Mouse (Mus musculus) erythroblast, embryonic 14.5 days (primary cell): ENCODE data around the gene Ergic1. TPM values are rescaled to one million over a fixed set of nuclear protein-coding genes. Genes with fewer than 3 reads are reported as not detected.

Source experiments
- H3K27me3 ChIP-seq: 2 replicates; pipeline ENCODE4 v1.6.1; 2012; ENCODE audit warnings: inconsistent platforms; ENCODE audit not compliant: control insufficient read depth
- H3K36me3 ChIP-seq: 2 replicates; pipeline ENCODE4 v1.6.1; 2012; ENCODE audit warnings: mild to moderate bottlenecking, inconsistent platforms; ENCODE audit not compliant: control insufficient read depth
- H3K4me1 ChIP-seq: 2 replicates; pipeline ENCODE4 v1.6.1; 2012; ENCODE audit warnings: inconsistent platforms; ENCODE audit not compliant: control insufficient read depth
- H3K4me3 ChIP-seq: replicated peaks from 2 replicates; pipeline ENCODE3; 2012; ENCODE audit warnings: moderate library complexity, mild to moderate bottlenecking, inconsistent platforms
- H3K9me3 ChIP-seq: 2 replicates; pipeline ENCODE4 v1.6.1; 2012; ENCODE audit warnings: low read length, inconsistent platforms, mixed read lengths; ENCODE audit not compliant: control insufficient read depth
- GATA1 ChIP-seq: IDR thresholded peaks from 2 replicates; pipeline ENCODE4 v1.6.1; 2012; ENCODE audit warnings: low read length, inconsistent platforms, mixed read lengths
- TAL1 ChIP-seq: IDR thresholded peaks from 3 replicates; pipeline ENCODE4 v1.6.1; 2012; ENCODE audit warnings: low read length, inconsistent platforms, mixed read lengths
- polyA plus RNA-seq: library from polyadenylated mRNA; stranded (reverse); fragments of >175 nt; gene quantifications from 2 replicates; pipeline ENCODE4 v1.2.3, GENCODE M21; 2012

Gene Ergic1
- polyA plus RNA-seq, 1 experiment, result 0.23 TPM

DNA sequence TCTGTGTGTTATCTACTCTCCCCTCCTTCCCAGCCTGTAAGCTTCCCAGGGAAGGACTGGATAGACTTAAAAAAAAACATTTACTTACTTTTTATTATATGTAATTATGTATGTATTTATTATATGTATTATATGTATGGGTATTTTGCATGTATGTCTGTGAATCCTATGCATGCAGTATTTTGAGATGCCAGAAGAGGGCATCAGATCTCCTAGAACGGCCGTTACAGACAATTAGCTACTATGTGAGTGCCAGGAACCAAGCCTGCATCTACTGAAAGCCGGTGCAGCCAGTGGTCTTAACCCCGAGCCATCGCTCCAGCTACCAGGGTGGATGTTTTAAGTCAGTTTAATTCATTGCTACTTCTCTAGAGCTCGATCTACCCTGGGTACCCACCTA is 120.0 kb downstream of the Ergic1 start:
- peaks cover 35% of the 10 kb centered on the region for H3K4me1 ChIP-seq
- peaks cover 5% of the 10 kb centered on the region; the same call in 1 of the 2 replicates for H3K9me3 ChIP-seq
- no peaks in the 10 kb centered on the region for H3K27me3 ChIP-seq
- H3K4me3 ChIP-seq, result no peak overlapping the region
- TF ChIP-seq GATA1, result no peak
- TF ChIP-seq TAL1, result no peak
- peaks cover 68% of the 10 kb centered on the region for H3K36me3 ChIP-seq

DNA sequence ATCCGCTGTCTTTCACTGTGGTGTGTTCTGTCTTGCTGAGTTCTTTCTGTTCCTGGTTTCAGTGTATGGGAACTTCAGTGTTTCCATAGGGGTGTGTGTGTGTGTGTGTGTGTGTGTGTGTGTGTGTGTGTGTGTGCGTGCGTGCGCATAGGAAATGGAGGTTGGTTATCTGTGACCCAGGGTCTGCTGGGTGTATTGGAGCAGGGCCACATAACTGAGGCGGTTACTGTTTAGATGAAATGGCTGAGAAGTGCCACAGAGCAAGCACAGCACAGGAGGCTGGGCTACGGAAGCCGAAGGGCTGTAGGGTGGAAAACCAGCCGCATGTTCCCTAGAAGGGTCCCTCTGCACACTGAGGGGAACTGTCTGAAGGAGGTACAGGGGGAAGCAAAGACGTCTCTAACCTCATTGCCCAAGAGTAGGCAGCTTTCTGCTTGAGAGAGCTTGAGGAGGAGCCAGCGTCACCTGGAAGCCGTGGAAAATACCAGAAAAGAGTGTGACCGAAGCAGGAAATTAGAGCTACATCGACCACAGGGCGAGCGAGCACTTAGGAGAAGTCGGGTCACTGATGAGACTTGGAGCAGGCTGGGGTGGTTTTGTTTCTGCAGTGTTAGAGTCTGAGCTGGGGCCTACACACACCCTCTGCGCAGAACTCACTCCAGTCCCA is 125.2 kb downstream of the Ergic1 start:
- no peaks in the 10 kb centered on the region for H3K27me3 ChIP-seq
- peaks cover 64% of the 10 kb centered on the region for H3K36me3 ChIP-seq
- no peak overlapping the region for H3K4me3 ChIP-seq
- peaks cover 23% of the 10 kb centered on the region for H3K4me1 ChIP-seq
- TF ChIP-seq GATA1, result no peak
- no peak for TF ChIP-seq TAL1
- H3K9me3 ChIP-seq, result peaks cover under 1% of the 10 kb centered on the region; the same call in 1 of the 2 replicates

DNA sequence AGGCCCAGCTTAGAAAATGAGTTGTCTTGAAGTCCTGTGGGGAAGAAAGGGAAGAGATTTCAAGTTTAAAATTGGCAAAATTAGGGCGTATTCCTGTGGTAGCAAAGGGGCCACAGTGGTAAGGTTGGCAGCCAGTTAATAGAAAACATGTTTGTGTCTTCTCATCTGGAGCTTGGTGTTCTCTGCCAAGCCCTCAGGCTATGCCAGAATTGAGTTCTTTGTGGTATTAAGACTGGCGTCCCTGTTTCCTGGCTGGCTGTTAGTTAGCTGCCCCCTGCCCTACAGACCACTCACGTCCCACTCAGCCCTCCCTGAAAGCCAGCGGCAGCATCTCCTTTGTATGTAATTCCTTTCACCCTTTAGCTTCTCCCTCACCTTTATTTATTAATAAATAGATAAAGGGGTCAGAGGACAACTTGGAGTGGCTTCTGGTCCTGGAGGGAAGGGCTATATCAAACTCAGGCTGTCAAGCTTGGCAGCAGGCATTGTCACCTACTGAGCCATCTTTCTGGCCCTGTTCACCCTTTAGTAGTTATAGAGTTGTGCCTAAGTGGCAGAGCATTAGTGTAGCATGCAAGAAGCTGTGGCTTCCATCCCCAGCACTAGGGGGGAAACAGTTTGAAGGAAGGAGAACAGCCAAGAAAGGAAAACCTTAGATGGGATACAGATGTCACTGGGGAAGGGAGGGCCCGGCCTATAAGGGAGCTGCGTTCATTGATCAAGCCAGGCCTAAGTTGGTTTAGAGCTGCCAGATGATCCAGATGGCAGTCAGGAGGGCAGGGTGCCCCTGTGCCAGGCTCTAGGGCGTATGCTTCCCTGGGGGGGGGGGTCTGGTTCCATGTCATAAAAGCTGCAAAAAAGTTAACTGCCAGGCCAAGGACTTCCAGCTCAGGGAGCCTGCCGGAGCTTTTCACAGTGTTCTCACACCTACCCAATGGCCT is 127.8 kb downstream of the Ergic1 start:
- TF ChIP-seq GATA1 (no peak), TAL1 (no peak)
- Histone ChIP-seq H3K4me3 (no peak overlapping the region), H3K9me3 (no peaks in the 10 kb centered on the region), H3K4me1 (peaks cover 23% of the 10 kb centered on the region), H3K36me3 (peaks cover 57% of the 10 kb centered on the region), H3K27me3 (no peaks in the 10 kb centered on the region)

DNA sequence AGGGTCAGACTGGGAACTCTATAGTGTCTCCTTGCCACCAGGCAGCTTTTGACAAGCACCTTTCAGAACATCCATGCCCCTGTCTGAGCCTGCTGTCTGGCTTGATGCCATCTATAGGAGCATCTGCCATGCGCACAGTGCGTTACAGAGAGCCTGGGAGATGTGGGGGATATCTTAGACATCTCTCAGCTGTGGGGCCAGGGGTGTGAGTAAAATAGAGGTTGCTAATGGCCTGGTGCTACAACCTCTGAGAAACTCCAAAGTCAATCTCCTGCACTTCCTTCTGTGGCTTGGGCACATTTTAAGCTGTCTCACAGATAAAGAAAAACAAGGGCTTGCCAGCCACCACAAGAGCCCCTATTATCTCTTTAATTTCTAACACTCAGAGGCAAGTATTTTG is 128.5 kb downstream of the Ergic1 start:
- H3K9me3 ChIP-seq, result no peaks in the 10 kb centered on the region
- no peak overlapping the region for H3K4me3 ChIP-seq
- H3K27me3 ChIP-seq, result no peaks in the 10 kb centered on the region
- no peak for TF ChIP-seq GATA1
- TF ChIP-seq TAL1, result no peak
- peaks cover 57% of the 10 kb centered on the region for H3K36me3 ChIP-seq
- peaks cover 23% of the 10 kb centered on the region for H3K4me1 ChIP-seq

DNA sequence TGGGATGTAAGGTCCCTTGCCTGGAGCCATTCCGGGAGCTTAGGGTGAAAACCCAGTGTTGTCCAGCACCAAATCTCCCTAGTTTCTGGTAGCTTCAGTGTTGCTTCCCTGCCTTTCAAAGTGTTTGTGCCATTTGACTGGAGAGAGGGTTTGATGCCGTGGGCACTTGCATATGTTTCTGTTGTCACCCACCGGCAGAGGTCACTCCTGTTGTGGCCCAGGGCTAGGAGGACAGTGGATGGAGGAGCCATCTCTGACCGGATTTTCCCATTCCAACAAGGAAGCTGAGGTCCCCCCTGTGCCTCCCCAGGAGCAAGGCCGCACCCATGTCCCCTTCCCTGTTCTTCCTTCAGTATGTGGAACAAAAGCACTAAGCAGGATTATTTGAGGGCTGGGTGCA is 128.9 kb downstream of the Ergic1 start:
- peaks cover 57% of the 10 kb centered on the region for H3K36me3 ChIP-seq

DNA sequence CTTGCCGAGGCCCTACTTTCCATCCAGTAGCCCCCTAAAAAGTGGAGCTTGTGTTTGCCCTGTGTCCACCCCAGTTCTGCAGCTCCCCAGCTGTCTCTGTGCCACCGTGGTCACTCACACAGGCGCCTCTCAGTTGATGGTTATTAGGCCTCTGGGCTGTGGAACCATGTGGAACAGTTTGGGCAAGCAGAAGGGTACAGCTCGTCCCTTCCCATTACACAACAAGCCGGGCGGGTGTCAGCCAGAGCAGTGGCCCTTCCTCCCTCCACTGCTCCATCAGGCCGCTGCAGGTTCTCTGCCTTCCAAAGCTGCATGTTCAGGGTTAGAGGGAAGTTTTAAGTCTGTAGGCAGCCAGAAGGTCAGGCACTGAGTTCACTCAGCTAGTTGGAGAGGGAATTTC is 129.8 kb downstream of the Ergic1 start:
- H3K36me3 ChIP-seq, result peaks cover 59% of the 10 kb centered on the region
- no peaks in the 10 kb centered on the region for H3K9me3 ChIP-seq
- H3K27me3 ChIP-seq, result no peaks in the 10 kb centered on the region
- peaks cover 21% of the 10 kb centered on the region for H3K4me1 ChIP-seq
- no peak overlapping the region for H3K4me3 ChIP-seq
- no peak for TF ChIP-seq GATA1
- no peak for TF ChIP-seq TAL1

More for the DNA sequence above, 128.9 kb downstream of the Ergic1 start:
- H3K9me3 ChIP-seq, result no peaks in the 10 kb centered on the region
- H3K4me1 ChIP-seq, result peaks cover 23% of the 10 kb centered on the region
- no peak overlapping the region for H3K4me3 ChIP-seq
- no peaks in the 10 kb centered on the region for H3K27me3 ChIP-seq
- TF ChIP-seq TAL1 (no peak), GATA1 (no peak)

DNA sequence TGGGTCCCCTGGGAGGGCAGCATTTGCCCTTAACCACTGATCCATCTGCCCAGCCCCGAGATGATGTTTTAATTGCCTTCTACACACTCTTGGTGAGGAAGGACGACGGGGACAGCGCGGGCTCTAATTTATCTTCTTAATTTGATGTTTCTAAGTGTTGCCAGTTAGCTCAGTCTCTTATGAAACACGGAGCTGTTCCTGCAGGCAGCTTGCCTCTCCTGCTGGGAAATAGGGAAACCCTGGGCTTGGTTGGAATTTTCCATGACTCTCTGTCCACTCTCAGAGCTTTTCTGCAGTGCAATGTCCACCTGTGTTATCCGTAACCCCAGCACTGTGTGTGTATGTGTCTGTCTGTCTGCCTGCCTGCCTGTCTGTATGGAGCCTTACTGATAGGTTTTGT is 132.1 kb downstream of the Ergic1 start:
- peaks cover 15% of the 10 kb centered on the region for H3K4me1 ChIP-seq
- H3K36me3 ChIP-seq, result peaks cover 67% of the 10 kb centered on the region
- TF ChIP-seq GATA1 (no peak), TAL1 (no peak)
- H3K4me3 ChIP-seq, result no peak overlapping the region
- H3K9me3 ChIP-seq, result no peaks in the 10 kb centered on the region
- H3K27me3 ChIP-seq, result no peaks in the 10 kb centered on the region

DNA sequence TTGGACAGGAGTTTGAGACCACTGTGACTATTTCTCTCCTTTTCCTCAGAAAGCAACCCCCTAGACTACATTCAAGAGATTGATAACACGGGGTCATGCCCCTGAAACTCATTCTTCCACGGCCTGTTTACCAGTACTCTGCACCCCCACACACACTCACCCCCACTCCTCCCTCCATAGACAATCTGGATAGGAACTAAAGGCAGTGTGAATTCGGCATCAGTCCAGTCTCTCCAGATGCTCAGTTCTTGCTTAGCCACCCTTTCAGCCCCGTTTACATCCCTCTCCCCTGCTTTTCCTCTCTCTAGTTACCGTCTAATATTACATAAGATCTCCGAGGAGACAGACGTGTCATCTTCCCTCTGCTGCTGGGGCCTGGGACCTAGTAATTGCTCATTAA is 132.9 kb downstream of the Ergic1 start:
- Histone ChIP-seq H3K4me3 (no peak overlapping the region), H3K4me1 (peaks cover 12% of the 10 kb centered on the region), H3K36me3 (peaks cover 73% of the 10 kb centered on the region), H3K27me3 (no peaks in the 10 kb centered on the region), H3K9me3 (no peaks in the 10 kb centered on the region)
- TF ChIP-seq GATA1 (no peak), TAL1 (no peak)

DNA sequence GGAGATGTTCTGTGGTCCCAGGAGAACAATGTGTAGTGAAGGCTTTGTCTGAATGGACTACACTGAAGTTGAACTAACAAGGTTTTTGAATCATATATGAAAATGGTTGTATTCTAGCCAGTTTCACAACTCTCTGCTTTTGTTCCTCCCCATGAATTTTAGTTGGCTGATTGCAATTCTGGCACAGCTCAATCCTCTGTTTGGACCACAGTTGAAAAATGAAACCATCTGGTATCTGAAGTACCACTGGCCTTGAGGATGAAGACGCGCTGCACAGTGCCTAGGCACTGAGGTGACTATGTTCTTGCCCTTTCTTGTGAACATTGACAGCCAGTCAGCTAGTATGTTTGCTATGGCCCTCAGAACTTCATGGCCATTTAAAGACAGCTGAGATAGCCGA is 133.9 kb downstream of the Ergic1 start:
- Histone ChIP-seq H3K4me1 (peaks cover 5% of the 10 kb centered on the region), H3K9me3 (no peaks in the 10 kb centered on the region), H3K27me3 (no peaks in the 10 kb centered on the region), H3K4me3 (no peak overlapping the region), H3K36me3 (peaks cover 82% of the 10 kb centered on the region)
- TF ChIP-seq GATA1 (no peak), TAL1 (no peak)
